Mouse (Mus musculus): ENCODE measurements at regions not wholly inside any gene's neighbourhood (a gene's known extent, or its start where the extent isn't known, plus 50 kb on each side); places are given as distances from the start of the nearest gene placed in this dataset.

DNA sequence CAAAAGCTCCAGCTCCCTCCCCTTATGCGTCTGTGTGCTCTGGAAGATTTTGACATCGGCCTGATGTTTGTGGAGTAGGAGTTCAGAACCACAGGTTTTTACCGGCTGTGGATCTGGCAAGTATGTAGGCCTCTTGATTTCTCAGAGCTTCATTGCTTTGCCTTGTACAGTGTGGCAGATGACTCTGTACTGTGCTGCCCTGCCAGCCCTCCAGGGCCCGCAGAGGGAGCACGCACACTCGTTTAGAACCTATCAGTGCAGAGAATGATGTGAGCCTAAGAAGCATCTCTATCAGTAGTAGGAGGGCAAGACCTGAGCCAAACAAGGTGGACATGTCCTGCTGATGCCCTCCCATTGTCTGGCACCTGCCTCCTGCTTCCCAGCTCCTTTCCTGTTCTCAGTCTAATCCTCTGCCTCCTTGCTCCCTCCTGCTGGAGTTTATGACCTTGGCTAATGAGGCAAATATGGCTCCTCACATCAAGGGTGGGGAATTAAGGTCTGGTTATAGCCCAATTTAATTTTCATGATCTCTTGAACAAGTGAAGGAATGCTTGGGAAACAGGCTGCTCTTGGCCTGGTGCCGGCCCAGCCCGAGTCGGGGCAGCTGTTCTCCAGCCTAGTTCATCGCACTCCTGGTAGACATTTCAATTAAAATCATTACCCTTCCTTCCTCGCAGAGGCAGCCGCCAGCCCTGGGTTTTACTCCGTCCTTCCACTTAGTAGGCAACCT lies 344.5 kb downstream of the Tmem38b start:
- no peak for DNase-seq

DNA sequence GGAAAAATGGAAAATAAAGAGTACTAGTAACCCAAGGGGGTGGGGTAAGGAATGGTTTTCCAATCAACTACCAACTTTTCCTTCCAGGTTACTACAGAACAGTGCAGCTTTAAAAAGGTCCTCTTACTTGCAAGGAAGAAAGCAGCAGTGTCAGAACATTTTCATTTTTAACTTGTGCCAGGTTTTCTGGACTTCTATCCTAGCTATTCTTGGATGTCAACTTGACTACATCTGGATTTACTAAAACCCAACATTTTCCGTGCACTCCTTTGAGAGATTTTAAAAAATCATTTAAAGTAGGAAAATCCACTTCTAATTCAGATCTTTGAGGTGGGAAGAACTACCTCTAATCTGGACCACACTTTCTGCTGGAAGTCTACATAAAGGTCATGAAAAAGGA lies 358.4 kb downstream of the Tmem38b start:
- no peak for DNase-seq

DNA sequence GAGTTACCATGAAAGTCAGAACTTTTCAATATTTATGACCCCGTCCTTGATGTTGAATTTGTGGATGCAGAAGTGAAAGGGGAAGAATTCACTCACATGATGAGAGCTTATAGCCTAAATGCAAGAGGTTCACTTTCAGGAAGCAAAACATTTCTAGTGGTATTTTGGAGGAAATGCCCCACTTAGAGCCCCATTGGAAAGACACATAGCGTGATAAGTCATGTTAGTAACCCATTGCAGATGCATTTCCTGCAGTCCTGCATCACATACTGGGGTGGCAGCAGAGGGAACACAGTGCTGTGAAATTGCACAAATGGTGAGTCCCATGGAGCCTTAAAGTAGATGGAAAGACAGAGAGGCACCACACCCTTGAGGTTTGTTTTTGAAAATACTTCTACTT lies 369.9 kb downstream of the Tmem38b start:
- no peak for DNase-seq

DNA sequence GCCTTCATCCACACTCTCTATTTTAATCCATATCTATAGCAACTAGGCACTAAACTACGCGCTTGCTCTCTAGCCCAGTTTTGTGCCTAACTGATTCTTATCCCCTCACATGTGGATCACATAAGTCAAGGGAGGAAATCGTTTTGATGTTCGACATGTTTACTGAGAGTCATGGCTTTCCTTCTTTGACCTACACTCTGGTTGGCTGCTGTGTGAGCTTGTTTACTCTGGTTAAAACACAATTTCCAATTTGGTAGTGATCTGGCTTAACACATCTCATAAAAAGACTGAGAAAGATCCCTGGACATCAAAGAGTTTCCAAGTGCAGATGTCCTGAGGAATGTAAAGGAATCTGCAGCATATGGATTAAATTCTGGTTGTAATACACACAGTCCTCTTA lies 376.6 kb downstream of the Tmem38b start:
- DNase-seq: no peak

GRCm38 (mm10) chr4:54224572-54224971 lies 398.7 kb downstream of the Tmem38b start:
- DNase-seq: no peak

All from kidney, adult 11 months (tissue).